Mouse (Mus musculus): ENCODE data around the gene Btbd2. TPM values are rescaled to one million over a fixed set of nuclear protein-coding genes. Genes with fewer than 3 reads are reported as not detected.

Btbd2 gene
- total RNA-seq, 2 experiments from 2014 or later: 84.4 to 90.6 TPM

- DNase-seq (ENCODE audit: low spot score in 2 of 2): no peak
Observed at GRCm38 (mm10) chr10:80671936-80672690, 15.2 kb upstream of the Btbd2 start.

GRCm38 (mm10) chr10:80671251-80671650 lies 14.4 kb upstream of the Btbd2 start:
- DNase-seq (ENCODE audit: low spot score in 2 of 2): no peak

GRCm38 (mm10) chr10:80670531-80670930 lies 13.7 kb upstream of the Btbd2 start:
- no peak for DNase-seq (ENCODE audit: low spot score in 2 of 2)

- DNase-seq (ENCODE audit: low spot score in 2 of 2): no peak
Observed at GRCm38 (mm10) chr10:80669737-80670485, 13.0 kb upstream of the Btbd2 start.

GRCm38 (mm10) chr10:80669018-80669417 lies 12.1 kb upstream of the Btbd2 start:
- no peak for DNase-seq (ENCODE audit: low spot score in 2 of 2)

GRCm38 (mm10) chr10:80668614-80669013 lies 11.7 kb upstream of the Btbd2 start:
- no peak for DNase-seq (ENCODE audit: low spot score in 2 of 2)

- DNase-seq (ENCODE audit: low spot score in 2 of 2): no peak
Observed at GRCm38 (mm10) chr10:80666837-80667412, 10.1 kb upstream of the Btbd2 start.

GRCm38 (mm10) chr10:80665981-80666733 lies 9.3 kb upstream of the Btbd2 start:
- DNase-seq (ENCODE audit: low spot score in 2 of 2): no peak

- no peak for DNase-seq (ENCODE audit: low spot score in 2 of 2)
Observed at GRCm38 (mm10) chr10:80665459-80665858, 8.6 kb upstream of the Btbd2 start.

GRCm38 (mm10) chr10:80665016-80665380 lies 8.1 kb upstream of the Btbd2 start:
- no peak for DNase-seq (ENCODE audit: low spot score in 2 of 2)

- DNase-seq (ENCODE audit: low spot score in 2 of 2): peak; percentile 57 to 61
Observed at GRCm38 (mm10) chr10:80664197-80665015, 7.5 kb upstream of the Btbd2 start.

GRCm38 (mm10) chr10:80663485-80664196 lies 6.8 kb upstream of the Btbd2 start:
- DNase-seq (ENCODE audit: low spot score in 2 of 2): no peak

GRCm38 (mm10) chr10:80661149-80661548 lies 4.3 kb upstream of the Btbd2 start:
- DNase-seq (ENCODE audit: low spot score in 2 of 2): no peak

GRCm38 (mm10) chr10:80659213-80659612 lies 2.3 kb upstream of the Btbd2 start:
- peak; percentile 83 to 84 for DNase-seq (ENCODE audit: low spot score in 2 of 2)

- DNase-seq (ENCODE audit: low spot score in 2 of 2): no peak
Observed at GRCm38 (mm10) chr10:80658841-80659202, 2.0 kb upstream of the Btbd2 start.

- no peak for DNase-seq (ENCODE audit: low spot score in 2 of 2)
Observed at GRCm38 (mm10) chr10:80658194-80658840, 1.4 kb upstream of the Btbd2 start.

- DNase-seq (ENCODE audit: low spot score in 2 of 2): peak; percentile 95 to 97
Observed at GRCm38 (mm10) chr10:80656130-80656862, 575 bp downstream of the Btbd2 start.

GRCm38 (mm10) chr10:80655406-80656129 lies 1.3 kb downstream of the Btbd2 start:
- DNase-seq (ENCODE audit: low spot score in 2 of 2): no peak

Measured in layer of hippocampus, postnatal 10 days (tissue).